Mouse (Mus musculus): Measurements from ENCODE around the gene Satb2. TPM values are rescaled to one million over a fixed set of nuclear protein-coding genes. Genes with fewer than 3 reads are reported as not detected.

The Satb2 gene
- total RNA-seq, 2 experiments from 2014 or later, result 14.1 to 16.9 TPM

GRCm38 (mm10) chr1:56971441-56971861, 7.0 kb downstream of the Satb2 start:
- no peak for DNase-seq (ENCODE audit: low spot score in 2 of 2)
- peak overlapping the region; percentile 78 for H3K27ac ChIP-seq
- no peak for TF ChIP-seq CTCF (conservative IDR thresholded peaks at IDR 0.05)
- H3K4me3 ChIP-seq, result peak overlapping the region; percentile 91

- Histone ChIP-seq H3K4me3 (peak overlapping the region; percentile 91), H3K27ac (peak overlapping the region; percentile 8)
- no peak for TF ChIP-seq CTCF (conservative IDR thresholded peaks at IDR 0.05)
- DNase-seq (ENCODE audit: low spot score in 2 of 2), result no peak
These were observed 7.7 kb downstream of the Satb2 start for GRCm38 (mm10) chr1:56970740-56971141.

- Histone ChIP-seq H3K4me3 (peak overlapping the region; percentile 91), H3K27ac (0 out of 2 replicates have a peak overlapping the region, but pooled peaks have one; percentile 15)
- no peak for DNase-seq (ENCODE audit: low spot score in 2 of 2)
These were observed 8.8 kb downstream of the Satb2 start for GRCm38 (mm10) chr1:56969364-56970360.

GRCm38 (mm10) chr1:56965879-56966579, 12.4 kb downstream of the Satb2 start:
- no peak overlapping the region for H3K27ac ChIP-seq
- DNase-seq (ENCODE audit: low spot score in 2 of 2), result no peak
- no peak overlapping the region for H3K4me3 ChIP-seq
- TF ChIP-seq CTCF (conservative IDR thresholded peaks at IDR 0.05), result no peak

More at GRCm38 (mm10) chr1:56969364-56970360, 8.8 kb downstream of the Satb2 start:
- no peak for TF ChIP-seq CTCF (conservative IDR thresholded peaks at IDR 0.05)

- Histone ChIP-seq H3K27ac (no peak overlapping the region), H3K4me3 (no peak overlapping the region)
- no peak for DNase-seq (ENCODE audit: low spot score in 2 of 2)
- TF ChIP-seq CTCF (conservative IDR thresholded peaks at IDR 0.05), result no peak
These were observed 14.0 kb downstream of the Satb2 start for GRCm38 (mm10) chr1:56964493-56964892.

GRCm38 (mm10) chr1:56963291-56963690, 15.2 kb downstream of the Satb2 start:
- Histone ChIP-seq H3K4me3 (no peak overlapping the region), H3K27ac (no peak overlapping the region)
- no peak for TF ChIP-seq CTCF (conservative IDR thresholded peaks at IDR 0.05)
- no peak for DNase-seq (ENCODE audit: low spot score in 2 of 2)

GRCm38 (mm10) chr1:56958996-56959395, 19.5 kb downstream of the Satb2 start:
- Histone ChIP-seq H3K4me3 (no peak overlapping the region), H3K27ac (no peak overlapping the region)
- no peak for DNase-seq (ENCODE audit: low spot score in 2 of 2)
- TF ChIP-seq CTCF (conservative IDR thresholded peaks at IDR 0.05), result no peak

GRCm38 (mm10) chr1:56957942-56958341, 20.5 kb downstream of the Satb2 start:
- Histone ChIP-seq H3K4me3 (no peak overlapping the region), H3K27ac (no peak overlapping the region)
- no peak for TF ChIP-seq CTCF (conservative IDR thresholded peaks at IDR 0.05)
- no peak for DNase-seq (ENCODE audit: low spot score in 2 of 2)

GRCm38 (mm10) chr1:56956811-56957210, 21.6 kb downstream of the Satb2 start:
- TF ChIP-seq CTCF (conservative IDR thresholded peaks at IDR 0.05), result no peak
- no peak for DNase-seq (ENCODE audit: low spot score in 2 of 2)
- H3K4me3 ChIP-seq, result no peak overlapping the region
- no peak overlapping the region for H3K27ac ChIP-seq

GRCm38 (mm10) chr1:56955739-56956085, 22.7 kb downstream of the Satb2 start:
- H3K4me3 ChIP-seq, result no peak overlapping the region
- H3K27ac ChIP-seq, result no peak overlapping the region
- no peak for TF ChIP-seq CTCF (conservative IDR thresholded peaks at IDR 0.05)
- DNase-seq (ENCODE audit: low spot score in 2 of 2), result no peak

- no peak for DNase-seq (ENCODE audit: low spot score in 2 of 2)
- no peak overlapping the region for H3K4me3 ChIP-seq
- TF ChIP-seq CTCF (conservative IDR thresholded peaks at IDR 0.05), result no peak
- H3K27ac ChIP-seq, result no peak overlapping the region
These were observed 23.3 kb downstream of the Satb2 start for GRCm38 (mm10) chr1:56955055-56955738.

- DNase-seq (ENCODE audit: low spot score in 2 of 2), result no peak
- no peak overlapping the region for H3K4me3 ChIP-seq
- no peak overlapping the region for H3K27ac ChIP-seq
- no peak for TF ChIP-seq CTCF (conservative IDR thresholded peaks at IDR 0.05)
These were observed 24.9 kb downstream of the Satb2 start for GRCm38 (mm10) chr1:56953538-56953937.

- H3K4me3 ChIP-seq, result no peak overlapping the region
- no peak overlapping the region for H3K27ac ChIP-seq
- no peak for DNase-seq (ENCODE audit: low spot score in 2 of 2)
These were observed 26.5 kb downstream of the Satb2 start for GRCm38 (mm10) chr1:56951980-56952379.

More at GRCm38 (mm10) chr1:56951980-56952379, 26.5 kb downstream of the Satb2 start:
- TF ChIP-seq CTCF (conservative IDR thresholded peaks at IDR 0.05), result no peak

All from layer of hippocampus, adult 2 months (tissue).